Mouse (Mus musculus) hematopoietic stem cell, adult 5-6 weeks (primary cell): Measurements from ENCODE around the gene Mtap. TPM values are rescaled to one million over a fixed set of nuclear protein-coding genes. Genes with fewer than 3 reads are reported as not detected.
A peak's percentile ranks its signal among the peaks of the same experiment; 100 is the strongest.

Experiments
- ATAC-seq, 2 experiments: fragments of 125-278 bp in 1 of 2; replicated peaks in 1 of 2; 2 replicates each; pipeline ENCODE4 v1.8.0; 2016 to 2017; ENCODE audit warnings: inconsistent platforms in 2 of 2, mild to moderate bottlenecking in 2 of 2, moderate number of reproducible peaks in 2 of 2, low read depth in 1 of 2, moderate TSS enrichment in 1 of 2; ENCODE audit not compliant: low FRiP score in 2 of 2, poor library complexity in 2 of 2, severe bottlenecking in 2 of 2, insufficient read depth in 1 of 2, low TSS enrichment in 1 of 2
- total RNA-seq: library from RNA; stranded (forward); fragments of 172-1452, 232-1000 nt; gene quantifications from 2 replicates; pipeline ENCODE4 v1.2.3, GENCODE M21; 2017

Gene Mtap
- 53.8 and 71.6 TPM in 2 replicates for total RNA-seq

GRCm38 (mm10) chr4:89136906-89137541 lies at the start of gene Mtap:
Gene Mtap (plus strand): TSS chr4:89137122.
- peak; percentile 85 to 90 for ATAC-seq

DNA sequence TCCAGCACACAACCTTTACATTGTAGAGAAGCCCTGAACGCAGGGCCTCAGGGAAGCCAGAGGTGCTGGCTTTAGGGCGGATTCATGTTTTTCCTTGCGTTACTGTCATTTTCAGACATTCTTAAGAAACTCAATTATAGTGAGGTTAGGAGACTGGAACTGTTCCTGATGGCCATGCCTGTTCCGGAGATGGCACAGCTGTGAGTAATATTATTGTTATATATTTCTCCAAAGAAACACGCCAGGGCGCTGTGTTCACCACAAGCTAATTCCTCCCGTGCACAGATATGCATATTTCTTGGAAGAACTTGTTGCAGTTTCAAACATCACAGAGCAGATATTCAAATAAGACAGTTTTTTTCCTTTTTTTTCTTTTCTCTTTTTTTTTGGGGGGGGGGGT lies 47.8 kb upstream of the Mtap start:
- no peak for ATAC-seq

GRCm38 (mm10) chr4:89090217-89090616 lies 46.7 kb upstream of the Mtap start:
- ATAC-seq: no peak

DNA sequence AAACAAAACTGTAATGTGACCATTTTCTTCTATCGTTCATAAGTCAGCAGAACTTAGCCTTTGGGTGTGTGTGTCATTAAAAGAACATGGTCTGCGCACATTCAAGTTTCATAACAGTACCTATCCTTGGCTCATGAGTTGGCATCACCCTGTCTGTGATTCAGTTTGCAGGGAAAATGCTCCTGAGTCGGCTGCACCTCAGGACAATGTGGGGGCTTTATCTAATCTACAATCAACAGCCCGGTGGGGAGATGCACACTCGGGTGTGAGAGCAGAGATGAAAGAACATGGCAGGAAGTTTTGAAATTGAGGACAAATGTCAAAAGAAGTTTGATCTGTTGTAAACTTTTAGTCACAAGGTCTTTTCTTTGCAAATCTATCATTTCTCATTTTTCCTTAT lies 44.8 kb upstream of the Mtap start:
- ATAC-seq: no peak

DNA sequence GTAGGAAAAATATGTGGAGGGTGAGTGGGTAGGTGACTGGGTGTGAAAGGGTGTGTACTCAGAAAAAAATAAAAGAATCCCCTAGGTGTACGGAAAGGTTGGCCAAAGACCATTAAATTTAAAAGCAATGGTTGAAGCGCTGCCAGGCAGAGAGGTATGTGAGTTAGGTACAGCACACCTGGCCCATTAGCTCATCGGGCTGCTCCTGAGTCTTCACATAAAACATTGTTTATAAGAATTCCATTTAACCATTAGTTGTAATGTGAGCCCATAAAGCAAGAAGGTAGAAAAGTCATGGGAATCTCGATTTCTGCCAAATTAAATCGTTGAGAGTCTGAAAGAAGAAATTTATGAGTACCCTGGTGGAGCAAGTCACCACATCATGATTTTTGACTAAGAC lies 42.1 kb upstream of the Mtap start:
- ATAC-seq: no peak

GRCm38 (mm10) chr4:89098261-89098660 lies 38.7 kb upstream of the Mtap start:
- no peak for ATAC-seq

DNA sequence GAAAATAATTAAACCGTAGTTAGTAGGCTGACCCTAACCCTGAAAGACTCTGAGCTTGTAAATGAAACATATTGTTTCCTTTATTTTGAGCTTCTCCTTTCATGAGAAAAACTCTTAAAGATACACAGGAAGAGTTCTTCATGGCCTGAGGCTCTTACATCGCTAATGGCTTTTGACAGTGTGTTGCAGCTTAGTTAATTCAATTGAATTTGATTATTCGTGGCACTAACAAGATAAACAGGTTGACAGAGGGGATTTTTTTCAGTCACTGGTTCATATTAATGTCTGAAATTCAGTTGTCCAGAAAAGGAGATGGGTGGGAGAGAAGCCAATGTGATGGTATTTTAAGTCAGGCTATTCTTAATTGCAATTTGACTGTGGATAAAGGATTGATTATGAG lies 35.6 kb upstream of the Mtap start:
- no peak for ATAC-seq

- no peak for ATAC-seq
Observed at GRCm38 (mm10) chr4:89102283-89102682, 34.6 kb upstream of the Mtap start.

GRCm38 (mm10) chr4:89105486-89105885 lies 31.4 kb upstream of the Mtap start:
- ATAC-seq: no peak

DNA sequence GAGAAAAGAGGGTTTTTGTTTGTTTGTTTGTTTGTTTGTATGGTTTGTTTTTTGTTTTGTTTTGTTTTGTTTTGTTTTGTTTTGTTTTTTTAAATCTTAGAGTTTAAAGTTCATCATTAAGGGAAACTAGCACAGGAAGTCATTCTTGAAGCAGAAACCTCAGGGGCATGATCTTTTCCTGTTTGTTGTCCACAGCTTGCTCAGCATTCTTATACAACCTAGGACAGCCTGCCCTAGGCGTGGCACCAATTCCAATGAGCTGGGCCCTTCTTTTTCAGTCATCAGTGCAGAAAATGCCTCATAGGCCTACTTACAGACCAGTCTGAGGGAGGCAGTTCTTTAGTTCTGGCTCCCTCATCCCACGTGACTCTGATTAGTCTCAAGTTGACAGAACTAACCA lies 30.4 kb upstream of the Mtap start:
- peak in 1 of 2 experiments; percentile 27; a peak in 1 of 4 replicates for ATAC-seq

DNA sequence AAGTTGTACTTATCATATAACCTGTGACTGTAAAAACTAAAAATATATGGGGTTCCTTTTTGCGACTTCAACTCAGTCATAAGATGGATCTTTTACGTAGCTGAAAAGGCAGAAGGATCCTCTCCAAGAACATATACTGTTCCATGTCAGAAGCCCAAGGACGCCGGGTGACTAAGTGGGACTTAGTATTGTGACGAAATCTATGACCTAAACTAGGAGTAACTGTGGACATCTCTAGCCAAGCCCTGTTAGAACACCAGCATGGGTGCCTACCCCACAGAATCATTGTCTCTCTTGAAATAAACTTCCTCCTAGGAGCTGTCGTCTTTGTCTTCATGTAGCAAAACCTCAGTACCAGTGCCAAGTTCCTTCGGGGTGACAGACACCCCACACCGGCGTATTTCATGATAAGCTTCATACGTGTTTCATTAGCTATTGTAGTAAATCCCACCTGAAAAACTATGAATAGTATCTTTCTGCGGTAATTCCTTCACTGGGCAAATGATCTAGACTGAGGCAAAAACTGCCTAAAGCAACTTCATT lies 24.7 kb upstream of the Mtap start:
- ATAC-seq: peak; percentile 17 to 39; a peak in 2 of 4 replicates

DNA sequence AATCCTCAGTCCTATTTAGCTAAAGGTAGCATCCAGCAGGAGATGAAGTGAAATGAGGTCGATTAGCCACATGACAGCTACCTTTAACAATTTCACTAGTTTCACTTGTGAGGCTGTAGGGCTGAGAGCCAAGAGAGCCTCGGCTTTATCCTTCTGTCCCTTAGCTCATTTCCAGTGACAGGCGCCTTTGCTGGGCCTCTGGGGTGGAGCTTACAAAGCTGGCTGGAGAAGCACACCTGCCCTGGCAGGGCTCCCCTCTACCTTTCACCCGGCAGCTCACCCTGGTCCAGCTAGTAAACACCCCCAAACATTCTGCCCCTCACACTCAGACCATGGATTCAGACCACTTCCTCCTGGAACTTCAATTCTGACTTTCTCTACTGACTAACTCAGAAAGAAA lies 24.1 kb upstream of the Mtap start:
- ATAC-seq: peak; percentile 36 to 46; a peak in 3 of 4 replicates

DNA sequence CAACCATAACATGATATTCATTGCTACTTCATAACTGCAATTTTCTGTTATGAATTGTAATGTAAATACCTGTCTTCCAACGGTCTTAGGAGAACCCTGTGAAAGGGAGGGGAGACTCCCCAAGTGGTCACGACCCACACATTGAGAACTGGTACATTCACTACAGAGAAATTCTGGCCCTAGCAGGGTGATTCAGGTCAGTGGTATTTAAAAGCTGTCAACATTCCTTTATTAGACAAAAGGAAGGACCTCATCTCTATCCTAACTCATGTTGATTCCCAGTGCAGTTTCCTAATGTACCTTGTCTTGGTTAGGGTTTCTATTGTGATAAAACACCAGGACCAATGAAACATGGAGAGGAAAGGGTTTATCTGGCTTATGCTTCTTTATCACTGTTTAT lies 20.9 kb upstream of the Mtap start:
- no peak for ATAC-seq

- ATAC-seq: peak in 1 of 2 experiments; percentile 21; a peak in 1 of 4 replicates
Observed at GRCm38 (mm10) chr4:89119900-89120299, 17.0 kb upstream of the Mtap start.

DNA sequence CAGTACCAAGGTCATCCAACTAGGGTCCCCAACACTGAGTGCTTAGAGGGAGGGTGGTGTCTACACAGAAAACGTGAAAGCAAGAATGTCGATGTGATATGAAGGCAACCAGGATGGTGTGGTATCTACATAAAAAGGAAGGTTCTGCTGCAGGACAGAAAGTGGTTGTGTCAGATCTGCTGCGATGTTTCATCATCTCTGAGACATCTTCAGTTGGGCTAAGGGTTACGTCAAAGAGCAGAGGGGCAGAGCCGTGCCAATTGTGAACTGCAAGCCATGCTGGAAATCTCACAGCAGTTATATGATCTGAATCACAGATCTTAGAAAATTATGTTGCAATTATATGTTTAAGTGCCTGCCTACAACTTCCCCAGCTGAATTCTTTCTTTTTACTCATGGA lies 16.6 kb upstream of the Mtap start:
- ATAC-seq: peak in 1 of 2 experiments; percentile 62; a peak in 2 of 4 replicates

DNA sequence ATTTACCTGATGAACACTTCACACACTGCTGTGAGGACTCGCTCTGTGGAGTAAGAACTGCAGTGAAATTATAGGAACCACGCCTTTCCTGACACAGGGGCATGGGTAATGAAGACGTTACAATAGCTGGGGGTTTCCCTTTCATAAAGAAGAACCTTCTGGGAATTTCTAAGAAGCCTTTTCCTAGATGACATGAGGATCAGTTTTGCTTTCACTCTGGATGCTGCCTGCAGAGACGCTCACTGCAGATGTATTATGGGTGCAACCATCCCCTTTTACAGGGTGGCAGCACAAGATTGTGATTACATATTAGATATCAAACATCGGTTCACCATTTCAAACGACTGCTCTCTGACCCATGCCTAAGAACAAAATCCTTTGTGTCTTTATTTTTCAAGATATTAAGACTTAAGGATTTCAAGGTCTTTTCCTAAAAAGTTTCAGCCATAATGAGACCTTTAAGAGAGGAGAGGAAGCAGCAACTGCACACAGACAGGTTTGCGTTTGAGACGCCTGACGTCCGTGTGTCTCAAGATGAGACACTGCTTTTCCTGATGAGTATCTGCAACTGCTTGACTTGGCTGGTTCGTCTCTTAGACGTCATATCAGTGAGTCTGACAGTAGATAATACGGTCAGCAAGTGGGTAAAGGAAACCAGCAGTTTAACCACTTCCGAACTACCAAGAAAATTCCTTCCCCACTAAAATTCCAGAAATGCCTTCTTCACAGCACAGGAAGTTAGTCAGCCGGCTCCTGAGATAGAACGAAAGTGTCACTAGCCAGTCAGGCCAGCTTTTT lies 13.3 kb upstream of the Mtap start:
- no peak for ATAC-seq

- ATAC-seq: peak; percentile 4 to 38; a peak in 2 of 4 replicates
Observed at GRCm38 (mm10) chr4:89127674-89128073, 9.2 kb upstream of the Mtap start.
